8 mouse cellular contexts compared by ENCODE assay signal in genomic region chr4:153974431-153975291, GRCm38 (mm10). TPM values are rescaled to one million over a fixed set of nuclear protein-coding genes. Genes with fewer than 3 reads are reported as not detected.
DNase-seq lines count a peak whose midpoint lies in the region; ATAC-seq lines count a peak whose summit lies in the region.

Dffb (minus strand) TSS chr4:153975126.
Cep104 (plus strand) TSS chr4:153975194.

- H3K27ac ChIP-seq in intestine, embryonic 14.5 days (ENCODE audit: low read depth) = peak within 1 kb of the TSS; percentile 47

- peaks cover 31% of the 10 kb centered on the region for H3K36me3 ChIP-seq in intestine, embryonic 14.5 days (ENCODE audit: control insufficient read depth, insufficient read depth, low read length)

- H3K4me3 ChIP-seq in intestine, embryonic 14.5 days (ENCODE audit: low read depth, low read length) = peak within 1 kb of the TSS; percentile 95

- peak within 1 kb of the TSS; percentile 95 for H3K4me2 ChIP-seq in intestine, embryonic 14.5 days (ENCODE audit: low read length)

- 1% methylated on average over 68 of the region's 68 CpGs for WGBS in intestine, embryonic 14.5 days

- H3K4me1 ChIP-seq in intestine, embryonic 14.5 days (replicated peaks; ENCODE audit: control insufficient read depth, insufficient read depth, low read length) = peaks cover 10% of the 10 kb centered on the region

- ATAC-seq in intestine, embryonic 14.5 days (replicated peaks; ENCODE audit: low FRiP score, low TSS enrichment, low read depth) = peak; percentile 97

- no peaks in the 10 kb centered on the region for H3K27me3 ChIP-seq in intestine, embryonic 14.5 days (replicated peaks; ENCODE audit: control insufficient read depth, insufficient read depth, low read length)

- peak; percentile 95 to 98 for DNase-seq in adrenal gland, adult (ENCODE audit: inconsistent age in 2 of 2, low spot score in 1 of 2)
- DNase-seq in embryo, embryonic 10.5 days (ENCODE audit: low spot score) = peak; percentile 95
- DNase-seq in gastrocnemius, postnatal 25 days = peak; percentile 91
- DNase-seq in intestine, embryonic 14.5 days (ENCODE audit: low spot score) = peak; percentile 93
- DNase-seq in left cerebral cortex, postnatal 14 days (ENCODE audit: low spot score in 2 of 2) = peak; percentile 97 to 98
- peak; percentile 96 for DNase-seq in mesoderm, embryonic 11.5 days (ENCODE audit: low read depth, low spot score)
- peak; percentile 92 to 93 for DNase-seq in right cerebral cortex, postnatal 36 days (ENCODE audit: low spot score in 2 of 2)
- peak; percentile 86 for DNase-seq in yolk sac, embryonic 10.5 days (ENCODE audit: low spot score)

- intact Hi-C loops in left cerebral cortex, postnatal 14 days (cut with DNase I) = loop anchor here (1.0 kb wide), 1 partner anchor 37 kb away; the partner anchor contains the start of gene Lrrc47

- H3K9me3 ChIP-seq in intestine, embryonic 14.5 days (ENCODE audit: control insufficient read depth, low read length) = no peaks in the 10 kb centered on the region

- H3K9ac ChIP-seq in intestine, embryonic 14.5 days (ENCODE audit: low read length) = peak within 1 kb of the TSS; percentile 85

RNA-seq across cellular contexts. Expression of gene Dffb, which starts in this region (rescaled TPM):
- 1 to 10 TPM; 2.2 to 2.7 TPM for total RNA-seq in gastrocnemius, postnatal 25 days (2021)
- polyA plus RNA-seq in intestine, embryonic 14.5 days (2014; fragmentation: Nextera tagmentation; extraction: Ambion mirVana) = 12.1 and 15.1 TPM in 2 replicates
- total RNA-seq in left cerebral cortex, postnatal 14 days (2021) = 10 to 100 TPM; 12.6 to 13.3 TPM

RNA-seq across cellular contexts. Expression of gene Cep104, which starts in this region (rescaled TPM):
- 10 to 100 TPM; 20.0 to 21.9 TPM for total RNA-seq in gastrocnemius, postnatal 25 days (2021)
- polyA plus RNA-seq in intestine, embryonic 14.5 days (2014; fragmentation: Nextera tagmentation; extraction: Ambion mirVana) = 13.9 and 14.8 TPM in 2 replicates
- 10 to 100 TPM; 27.3 to 28.8 TPM for total RNA-seq in left cerebral cortex, postnatal 14 days (2021)

Comparison
In these comparisons a context has a peak if more than half of its experiments do, and no peak if none do; other contexts are left out.
1. Peak in every context shown above with its lines: DNase-seq, ATAC-seq, H3K4me3 ChIP-seq and H3K27ac ChIP-seq.